ENCODE assay signal across 19 mouse cellular contexts in the genomic region with DNA sequence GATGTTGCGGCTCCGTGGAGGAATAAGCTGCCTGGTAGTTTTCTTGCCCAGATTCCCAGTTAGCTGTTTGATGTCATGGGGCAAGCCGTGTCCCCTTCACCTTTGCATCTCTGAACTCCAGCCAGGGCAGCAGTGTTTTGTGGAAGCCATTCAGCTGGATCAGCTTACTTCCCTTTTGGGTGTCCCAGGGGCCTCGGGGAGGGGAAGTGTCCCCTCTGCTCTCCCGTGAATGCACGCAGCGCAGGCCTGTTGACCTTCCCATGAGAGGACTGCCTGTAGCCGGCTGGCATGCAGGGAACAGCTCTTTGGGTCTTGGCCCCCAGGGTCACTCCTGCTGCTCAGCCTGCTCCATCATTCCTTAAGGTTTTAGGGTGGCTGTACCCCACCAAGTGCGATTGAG. TPM values are rescaled to one million over a fixed set of nuclear protein-coding genes. Genes with fewer than 3 reads are reported as not detected.
DNase-seq lines count a peak whose midpoint lies in the region; ATAC-seq and TF ChIP-seq lines count a peak whose summit lies in the region.
"Had no signal": no experiment of that assay in that cellular context is flagged by ENCODE, and none has a peak within 500 bp of the region (broad histone marks: within the 10 kb centered on the region; RNA-seq: fewer than 3 reads in every experiment).

No protein-coding gene starts in this region.

- no peak for TF ChIP-seq CTCF in layer of hippocampus, adult 2 months (conservative IDR thresholded peaks at IDR 0.05)
- TF ChIP-seq CTCF in bone marrow macrophage, adult 2 months (IDR thresholded peaks at IDR 0.05; ENCODE audit: low read depth, low read length) = no peak

- ATAC-seq in frontal cortex, adult (ENCODE audit: low TSS enrichment) = no peak
- no peak for ATAC-seq in kidney, embryonic 16.5 days (ENCODE audit: low FRiP score, low TSS enrichment)

- H3K4me2 ChIP-seq in kidney, embryonic 16.5 days (replicated peaks; ENCODE audit: low read depth, low read length) = no peak overlapping the region
- H3K4me2 ChIP-seq: liver, embryonic 13.5 days had no signal

- DNase-seq in layer of hippocampus, adult 2 months (ENCODE audit: low spot score in 2 of 2) = no peak
- DNase-seq in layer of hippocampus, adult 9-11 months = no peak
- peak; percentile 31 to 55 for DNase-seq in lung, postnatal 4 days
- DNase-seq in spleen, postnatal 10 days (ENCODE audit: low spot score in 2 of 2) = peak; percentile 14 to 76
- DNase-seq in right cerebral cortex, adult 18-20 months = no peak
- DNase-seq: cerebellum, postnatal 25 days; left cerebral cortex, postnatal 4 days; liver, embryonic 13.5 days; right cerebral cortex, postnatal 4 days; thymus, adult 2 months had no signal

- no peak for TF ChIP-seq POLR2A in bone marrow macrophage, adult 2 months (IDR thresholded peaks at IDR 0.05; ENCODE audit: borderline replicate concordance, low read depth, low read length)

- peaks cover 43% of the 10 kb centered on the region for H3K4me1 ChIP-seq in bone marrow macrophage, adult 2 months (ENCODE audit: control insufficient read depth, insufficient read depth, low read length)
- H3K4me1 ChIP-seq in kidney, embryonic 16.5 days (ENCODE audit: insufficient read depth, low read length) = no peaks in the 10 kb centered on the region
- H3K4me1 ChIP-seq: liver, embryonic 13.5 days had no signal

- no peaks in the 10 kb centered on the region for H3K36me3 ChIP-seq in kidney, embryonic 16.5 days (ENCODE audit: insufficient read depth, low read length)
- H3K36me3 ChIP-seq: liver, embryonic 13.5 days had no signal

- no peaks in the 10 kb centered on the region for H3K9me3 ChIP-seq in kidney, embryonic 16.5 days (ENCODE audit: low read length)
- H3K9me3 ChIP-seq: liver, embryonic 13.5 days had no signal

- 51% methylated on average over 9 of the region's 9 CpGs for WGBS in kidney, embryonic 16.5 days

- no peaks in the 10 kb centered on the region for H3K27me3 ChIP-seq in kidney, embryonic 16.5 days (ENCODE audit: insufficient read depth, low read length)
- H3K27me3 ChIP-seq: liver, embryonic 13.5 days had no signal

- no peak overlapping the region for H3K9ac ChIP-seq in kidney, embryonic 16.5 days (replicated peaks; ENCODE audit: low read length)
- H3K9ac ChIP-seq: liver, embryonic 13.5 days had no signal

- peak overlapping the region; percentile 41; the same call in 1 of the 2 replicates for H3K27ac ChIP-seq in layer of hippocampus, adult 2 months
- H3K27ac ChIP-seq in bone marrow macrophage, adult 2 months (ENCODE audit: insufficient read depth, low read depth, low read length) = peak overlapping the region; percentile 89
- no peak overlapping the region for H3K27ac ChIP-seq in kidney, embryonic 16.5 days (ENCODE audit: low read length)
- H3K27ac ChIP-seq: kidney, postnatal 0 days; liver, embryonic 13.5 days had no signal

- no peak overlapping the region for H3K4me3 ChIP-seq in layer of hippocampus, adult 2 months
- H3K4me3 ChIP-seq in bone marrow macrophage, adult 2 months (ENCODE audit: insufficient read depth, low read length) = peak overlapping the region; percentile 12
- no peak overlapping the region for H3K4me3 ChIP-seq in kidney, embryonic 16.5 days (ENCODE audit: low read length)
- H3K4me3 ChIP-seq: liver, embryonic 13.5 days had no signal

RNA-seq across cellular contexts. Expression of gene AL607142.1, which starts 10.7 kb away (rescaled TPM):
- not detected for total RNA-seq in layer of hippocampus, adult 2 months (2021)
- polyA plus RNA-seq in bone marrow macrophage, adult 2 months (2012; ENCODE audit: insufficient read depth, insufficient read length, missing spikeins) = not detected in 2 replicates
- not detected in 2 replicates for polyA plus RNA-seq in kidney, embryonic 16.5 days (2015; fragmentation: Nextera tagmentation; extraction: Ambion mirVana)
- total RNA-seq: heart, adult 8-10 months; heart, postnatal 10 days; layer of hippocampus, postnatal 10 days; left cerebral cortex, postnatal 4 days had no signal
- polyA plus RNA-seq: embryonic facial prominence, embryonic 11.5 days; frontal cortex, adult 2 months; kidney, postnatal 0 days; liver, embryonic 13.5 days; thymus, adult 2 months had no signal

Comparison
In these comparisons a context has a peak if more than half of its experiments do, and no peak if none do; other contexts are left out.
1. DNase-seq: peak in lung, postnatal 4 days (2 of 2) and spleen, postnatal 10 days (2 of 2); none in layer of hippocampus, adult 2 months (0 of 2), layer of hippocampus, adult 9-11 months (single experiment) and right cerebral cortex, adult 18-20 months (single experiment).